Mouse (Mus musculus) ES-Bruce4 (cell line): ENCODE measurements around the gene Faap24. TPM values are rescaled to one million over a fixed set of nuclear protein-coding genes. Genes with fewer than 3 reads are reported as not detected.

Experiments
- H3K27ac ChIP-seq: 2 replicates; pipeline ENCODE4 v1.5.1; 2012; ENCODE audit warnings: low read length, inconsistent platforms; ENCODE audit not compliant: insufficient read depth
- H3K27me3 ChIP-seq: 2 replicates; pipeline ENCODE4 v1.6.1; 2012; ENCODE audit warnings: mild to moderate bottlenecking, low read length, inconsistent platforms; ENCODE audit not compliant: control insufficient read depth, poor library complexity, insufficient read depth, severe bottlenecking
- H3K36me3 ChIP-seq: 2 replicates; pipeline ENCODE4 v1.6.1; 2012; ENCODE audit warnings: inconsistent platforms, mild to moderate bottlenecking, low read length, moderate library complexity; ENCODE audit not compliant: control insufficient read depth, poor library complexity, insufficient read depth, severe bottlenecking
- H3K4me1 ChIP-seq: one replicate; pipeline ENCODE4 v1.8.1; 2011; ENCODE audit warnings: low read length; ENCODE audit not compliant: control insufficient read depth, insufficient read depth
- H3K4me3 ChIP-seq: 2 replicates; pipeline ENCODE4 v1.5.1; 2011; ENCODE audit warnings: low read depth, mild to moderate bottlenecking, low read length
- H3K9ac ChIP-seq: 2 replicates; pipeline ENCODE4 v1.6.1; 2012; ENCODE audit warnings: low read depth, mild to moderate bottlenecking, inconsistent platforms; ENCODE audit not compliant: poor library complexity, severe bottlenecking
- H3K9me3 ChIP-seq: replicated peaks from 2 replicates; pipeline ENCODE4 v1.6.1; 2012; ENCODE audit warnings: mild to moderate bottlenecking, low read length, inconsistent platforms; ENCODE audit not compliant: control insufficient read depth, poor library complexity, insufficient read depth, severe bottlenecking
- CTCF ChIP-seq: IDR thresholded peaks from one replicate; pipeline ENCODE4 v1.8.1; 2011; ENCODE audit warnings: low read depth, low read length
- EP300 ChIP-seq: IDR thresholded peaks from 2 replicates; pipeline ENCODE4 v1.6.1; 2011; ENCODE audit warnings: low read depth, low read length; ENCODE audit not compliant: insufficient read depth
- POLR2A ChIP-seq: IDR thresholded peaks from one replicate; pipeline ENCODE4 v1.8.1; 2011; ENCODE audit warnings: low read length; ENCODE audit not compliant: insufficient read depth
- polyA plus RNA-seq: library from polyadenylated mRNA; stranded (reverse); fragments of >200 nt; gene quantifications from 2 replicates; pipeline ENCODE4 v1.2.4, GENCODE M21; 2011; ENCODE audit warnings: low read depth; ENCODE audit not compliant: missing spikeins, insufficient read depth, insufficient read length

Faap24 gene
- polyA plus RNA-seq, 1 experiment, result 9.1 TPM

DNA sequence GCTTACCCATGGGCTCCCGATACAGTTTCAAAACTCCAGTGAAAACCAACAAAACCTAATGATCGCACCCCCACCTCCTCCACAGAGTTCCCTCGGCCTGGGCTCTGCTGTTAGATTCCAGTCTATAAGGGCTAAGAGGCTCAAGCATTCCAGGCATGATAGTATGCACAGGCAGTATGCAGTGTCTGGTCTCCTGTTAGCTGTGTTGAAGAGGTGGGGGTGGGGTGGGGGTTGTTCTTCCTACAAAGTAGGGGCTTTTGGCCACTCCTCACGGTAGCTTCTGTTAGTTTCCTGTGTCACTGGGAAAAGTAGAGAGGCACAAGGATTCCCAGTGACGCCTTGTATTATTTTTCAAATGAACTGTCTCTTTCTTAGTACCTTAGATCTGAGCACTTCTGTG, 34.4 kb downstream of the Faap24 start:
- Histone ChIP-seq H3K27ac (0 out of 2 replicates have a peak overlapping the region, but pooled peaks have one; percentile 2), H3K9me3 (no peaks in the 10 kb centered on the region), H3K27me3 (no peaks in the 10 kb centered on the region), H3K9ac (no peak overlapping the region), H3K36me3 (no peaks in the 10 kb centered on the region), H3K4me1 (peaks cover 8% of the 10 kb centered on the region), H3K4me3 (no peak overlapping the region)
- TF ChIP-seq POLR2A (no peak), EP300 (no peak), CTCF (no peak)

DNA sequence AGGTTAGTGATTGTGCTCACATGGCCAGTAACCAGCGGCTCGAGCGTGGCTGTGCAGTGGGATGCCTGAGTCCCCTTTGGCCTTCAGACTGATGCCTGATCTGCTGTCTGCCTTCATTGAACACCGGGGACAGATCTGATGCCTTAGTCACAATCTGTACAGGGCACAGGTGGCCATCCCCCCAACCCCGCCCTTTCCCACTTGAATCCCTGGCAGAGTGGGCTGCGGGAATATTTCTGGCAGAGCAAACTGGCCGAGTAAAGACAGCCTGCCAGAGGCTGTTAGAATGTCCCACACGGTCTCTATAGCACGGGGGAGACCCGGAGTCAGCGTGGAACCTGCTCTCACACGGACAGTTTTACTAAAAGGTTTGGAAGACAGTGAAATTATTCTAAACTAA, 39.0 kb downstream of the Faap24 start:
- H3K4me1 ChIP-seq, result peaks cover 8% of the 10 kb centered on the region
- H3K27ac ChIP-seq, result no peak overlapping the region
- H3K36me3 ChIP-seq, result no peaks in the 10 kb centered on the region
- TF ChIP-seq CTCF (no peak), EP300 (no peak), POLR2A (no peak)
- H3K9ac ChIP-seq, result no peak overlapping the region
- no peaks in the 10 kb centered on the region for H3K27me3 ChIP-seq
- no peaks in the 10 kb centered on the region for H3K9me3 ChIP-seq
- H3K4me3 ChIP-seq, result no peak overlapping the region

DNA sequence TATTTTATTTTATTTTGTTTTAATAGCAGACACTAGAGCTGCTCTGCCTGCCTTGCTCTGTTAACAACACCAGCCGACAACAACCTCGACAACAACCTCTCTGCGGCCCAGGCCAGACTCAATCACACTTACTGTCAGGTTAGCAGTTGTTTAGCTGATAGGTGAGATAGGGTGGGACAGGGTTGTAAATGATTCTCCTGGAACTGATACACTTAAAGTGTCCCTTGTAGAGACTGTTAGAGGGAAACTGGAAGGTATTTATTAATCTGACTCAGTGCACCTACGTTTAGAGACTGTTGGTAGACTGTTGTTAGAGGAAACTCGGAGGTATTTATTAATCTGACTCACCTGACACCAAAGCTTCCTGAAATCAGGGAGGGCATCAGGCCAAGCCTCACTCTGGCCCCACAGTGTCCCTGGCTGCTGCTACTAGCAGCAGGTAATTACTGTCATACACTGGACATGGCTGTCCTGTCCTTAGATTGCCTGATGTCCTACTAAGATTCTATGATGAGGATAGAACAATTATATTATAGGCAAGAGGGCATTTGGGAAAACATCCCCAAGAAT, 41.2 kb downstream of the Faap24 start:
- no peaks in the 10 kb centered on the region for H3K36me3 ChIP-seq
- no peaks in the 10 kb centered on the region for H3K9me3 ChIP-seq
- no peaks in the 10 kb centered on the region for H3K27me3 ChIP-seq
- no peak overlapping the region for H3K4me3 ChIP-seq
- TF ChIP-seq POLR2A, result no peak
- TF ChIP-seq EP300, result no peak
- TF ChIP-seq CTCF, result no peak
- H3K4me1 ChIP-seq, result peaks cover 6% of the 10 kb centered on the region
- H3K27ac ChIP-seq, result no peak overlapping the region
- H3K9ac ChIP-seq, result no peak overlapping the region

DNA sequence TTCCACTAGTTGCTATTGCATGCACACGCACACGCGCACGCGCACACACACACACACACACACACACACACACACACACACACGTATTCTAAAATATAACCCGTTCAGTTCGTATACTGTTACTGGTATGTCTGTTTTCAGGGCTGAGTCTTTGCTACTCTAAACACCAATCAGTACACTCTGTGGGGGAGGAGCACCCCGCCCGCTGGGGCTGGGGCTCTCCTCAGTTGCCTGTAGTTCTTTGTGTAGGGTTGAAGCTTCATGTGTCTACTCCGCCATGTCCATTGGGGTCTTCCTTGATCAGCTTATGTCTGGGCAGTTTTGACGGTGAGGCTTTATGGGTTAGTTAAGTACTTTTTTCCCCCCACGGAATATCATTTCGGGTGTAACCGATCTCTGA, 43.3 kb downstream of the Faap24 start:
- Histone ChIP-seq H3K4me3 (no peak overlapping the region; the same call in 1 of the 2 replicates), H3K27ac (no peak overlapping the region)

DNA sequence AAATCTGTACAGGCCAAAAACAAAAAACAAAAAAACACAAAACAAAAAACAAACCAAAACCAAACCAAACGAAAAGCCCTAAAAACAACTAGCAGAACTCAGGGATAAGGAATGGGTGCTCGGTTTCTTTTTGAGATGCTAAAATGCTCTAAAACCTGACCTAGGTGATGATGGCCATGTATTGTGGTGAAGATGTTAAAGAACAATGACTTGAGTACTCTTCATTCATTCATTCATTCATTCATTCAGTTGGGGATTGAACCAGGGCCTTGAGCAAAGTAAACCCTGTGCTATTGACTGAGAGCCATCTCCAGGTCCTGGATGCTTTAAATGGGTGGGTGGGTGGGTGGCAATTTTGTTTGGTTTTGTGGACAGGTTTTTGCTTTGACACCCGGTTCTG, 45.5 kb downstream of the Faap24 start:
- H3K4me3 ChIP-seq, result no peak overlapping the region
- H3K36me3 ChIP-seq, result no peaks in the 10 kb centered on the region
- H3K27ac ChIP-seq, result peak overlapping the region; percentile 60
- H3K9me3 ChIP-seq, result no peaks in the 10 kb centered on the region
- no peak overlapping the region for H3K9ac ChIP-seq
- no peaks in the 10 kb centered on the region for H3K27me3 ChIP-seq
- no peak for TF ChIP-seq EP300
- TF ChIP-seq CTCF, result no peak
- TF ChIP-seq POLR2A, result no peak
- peaks cover 15% of the 10 kb centered on the region for H3K4me1 ChIP-seq

More for the DNA sequence above, 43.3 kb downstream of the Faap24 start:
- Histone ChIP-seq H3K27me3 (no peaks in the 10 kb centered on the region), H3K9me3 (no peaks in the 10 kb centered on the region), H3K9ac (peak overlapping the region; percentile 21; the same call in 1 of the 2 replicates), H3K4me1 (peaks cover 11% of the 10 kb centered on the region), H3K36me3 (no peaks in the 10 kb centered on the region)
- TF ChIP-seq CTCF (no peak), EP300 (no peak), POLR2A (no peak)

DNA sequence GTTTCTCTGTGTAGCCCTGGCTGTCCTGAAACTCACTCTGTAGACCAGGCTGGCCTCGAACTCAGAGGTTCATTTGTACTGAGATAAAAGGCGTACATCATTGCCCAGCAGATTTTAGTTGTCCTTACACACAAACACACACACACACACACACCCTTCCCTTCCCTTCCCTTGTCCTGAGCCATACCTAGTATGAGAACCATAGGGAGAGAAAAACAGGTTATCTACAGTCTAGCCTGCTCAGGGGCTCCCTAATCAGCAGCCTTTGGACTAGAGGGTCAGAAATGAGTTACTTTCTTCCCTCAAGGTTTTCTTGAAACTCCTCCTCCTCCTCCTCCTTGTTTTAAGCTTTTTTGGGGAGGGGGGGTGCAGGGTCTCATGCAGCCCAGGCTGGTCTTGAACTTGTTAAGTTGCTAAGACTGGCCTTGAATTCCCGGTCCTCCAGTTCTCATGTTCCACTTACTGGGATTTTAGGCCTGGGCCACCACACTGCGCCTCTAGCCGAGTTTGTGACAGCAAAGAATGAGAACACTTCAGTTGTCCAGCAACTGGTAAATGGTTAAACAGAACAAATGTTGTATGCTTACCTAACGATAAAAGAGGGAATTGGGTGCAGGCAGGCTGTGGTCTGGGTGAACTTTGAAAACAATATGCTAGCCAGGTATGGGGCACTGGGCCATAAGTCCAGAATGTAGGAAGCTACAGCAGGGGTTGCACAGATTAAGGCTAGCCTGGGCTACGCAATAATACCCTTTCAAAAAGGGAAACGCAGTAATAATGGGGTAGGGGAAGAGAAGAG, 46.6 kb downstream of the Faap24 start:
- no peak overlapping the region for H3K27ac ChIP-seq
- no peaks in the 10 kb centered on the region for H3K27me3 ChIP-seq

More for the DNA sequence above, 46.6 kb downstream of the Faap24 start:
- no peak overlapping the region for H3K9ac ChIP-seq
- peaks cover 14% of the 10 kb centered on the region for H3K4me1 ChIP-seq
- no peaks in the 10 kb centered on the region for H3K36me3 ChIP-seq
- TF ChIP-seq POLR2A (no peak), CTCF (no peak), EP300 (no peak)
- H3K4me3 ChIP-seq, result no peak overlapping the region
- H3K9me3 ChIP-seq, result no peaks in the 10 kb centered on the region
